Mouse (Mus musculus) brain, embryonic 14.5 days (tissue): ENCODE data around the gene Usp20. TPM values are rescaled to one million over a fixed set of nuclear protein-coding genes. Genes with fewer than 3 reads are reported as not detected.
A peak's percentile ranks its signal among the peaks of the same experiment; 100 is the strongest.
"Not testable (repeated sequence)": the region's sequence is repeated elsewhere in the genome, so short reads cannot be mapped to it uniquely, and the experiment has no call there.

Source experiments
- DNase-seq: peaks from one replicate; pipeline ENCODE4 v3.0.0-alpha.2; 2011; ENCODE audit warnings: low read depth
- CTCF ChIP-seq: fragments of 200-500 bp; IDR thresholded peaks from 2 replicates; pipeline ENCODE4 v1.5.1; 2012; ENCODE audit warnings: inconsistent platforms, mild to moderate bottlenecking, moderate library complexity, borderline replicate concordance; ENCODE audit not compliant: insufficient read depth, insufficient read length; ENCODE audit errors: extremely low read depth
- POLR2A ChIP-seq: fragments of 200-500 bp; IDR thresholded peaks from 2 replicates; pipeline ENCODE4 v1.6.1; 2012; ENCODE audit warnings: mild to moderate bottlenecking, inconsistent platforms, borderline replicate concordance; ENCODE audit not compliant: poor library complexity, insufficient read depth, insufficient read length, severe bottlenecking; ENCODE audit errors: extremely low read depth
- polyA plus RNA-seq: library from polyadenylated mRNA; depleted of rRNA; stranded (reverse); fragments of >200 nt; gene quantifications from 2 replicates; pipeline ENCODE4 v1.2.3, GENCODE M21; 2012; rRNA removed

The Usp20 gene
- 41.8 and 42.5 TPM in 2 replicates for polyA plus RNA-seq

DNA sequence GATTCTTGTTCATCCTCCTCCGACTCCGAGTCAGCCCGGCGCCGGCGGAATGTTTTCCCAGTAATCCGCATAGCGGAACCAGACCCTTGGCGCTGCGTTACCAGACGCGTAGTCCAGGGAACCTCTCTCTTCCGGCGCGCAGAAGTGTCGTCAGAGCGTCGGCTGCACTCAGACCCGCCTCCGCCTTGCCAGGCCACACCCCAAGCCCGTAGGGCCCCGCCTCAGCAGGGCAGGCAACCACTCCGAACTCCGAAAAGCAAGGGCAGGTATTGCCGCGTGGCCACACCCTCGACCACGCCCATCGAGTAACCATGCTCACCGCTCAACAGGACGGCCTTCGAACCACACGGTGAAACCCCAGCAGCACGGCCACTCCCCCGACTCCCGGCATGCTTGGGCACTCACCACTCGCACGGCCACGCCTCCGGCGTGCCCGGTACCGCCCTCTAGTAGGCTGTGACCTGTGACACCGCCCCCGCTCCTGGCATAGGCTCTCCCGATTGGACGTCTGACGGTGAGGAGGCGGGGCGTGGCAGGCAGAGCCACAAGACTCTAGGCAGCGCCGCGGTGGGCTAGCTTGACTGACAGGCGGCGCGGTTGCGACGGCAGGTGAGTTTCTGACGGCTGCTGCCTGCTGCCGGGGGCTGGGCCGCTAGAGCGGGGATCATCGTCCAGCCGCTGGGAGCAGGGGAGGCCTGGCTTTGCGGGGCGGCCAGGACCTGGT, at the start of gene Usp20, which contains the start of gene BC005624:
TSS of gene Usp20 (plus strand) at position 490 of the 724 bp plus-strand sequence.
TSS of gene BC005624 (minus strand) at position 412 of the 724 bp plus-strand sequence.
- DNase-seq: peak; percentile 100
- TF ChIP-seq CTCF (no peak), POLR2A (peak; percentile 55; the same call in 1 of the 2 replicates)

GRCm38 (mm10) chr2:30933032-30933431, 49.0 kb upstream of the Usp20 start:
- DNase-seq: no peak
- TF ChIP-seq CTCF: no peak
- no peak for TF ChIP-seq POLR2A

DNA sequence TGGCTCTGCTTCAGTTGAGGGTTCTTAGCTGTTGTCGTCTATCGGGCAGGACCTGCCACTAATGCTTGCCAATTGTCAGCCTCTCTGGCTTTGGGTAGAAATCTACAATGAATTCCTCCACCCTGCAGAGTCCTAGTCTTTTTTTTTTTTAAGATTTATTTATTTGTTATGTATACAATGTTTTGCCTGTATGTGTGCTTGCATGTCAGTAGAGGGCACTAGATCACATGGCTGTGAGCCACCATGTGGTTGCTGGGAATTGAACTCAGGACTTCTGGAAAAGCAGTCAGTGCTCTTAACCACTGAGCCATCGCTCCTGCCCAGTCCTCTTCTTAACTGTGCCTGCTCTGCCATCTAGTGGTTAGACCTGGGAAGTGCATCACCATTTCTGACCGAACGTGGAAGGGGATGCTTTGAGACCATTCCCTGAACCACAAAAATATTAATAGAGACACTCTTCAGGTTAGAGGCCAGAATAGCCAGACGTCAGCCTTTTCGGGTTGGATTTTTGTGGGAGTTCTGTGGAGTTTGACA, 48.1 kb upstream of the Usp20 start:
- TF ChIP-seq POLR2A (no peak), CTCF (peak; percentile 81)
- DNase-seq: peak; percentile 82

DNA sequence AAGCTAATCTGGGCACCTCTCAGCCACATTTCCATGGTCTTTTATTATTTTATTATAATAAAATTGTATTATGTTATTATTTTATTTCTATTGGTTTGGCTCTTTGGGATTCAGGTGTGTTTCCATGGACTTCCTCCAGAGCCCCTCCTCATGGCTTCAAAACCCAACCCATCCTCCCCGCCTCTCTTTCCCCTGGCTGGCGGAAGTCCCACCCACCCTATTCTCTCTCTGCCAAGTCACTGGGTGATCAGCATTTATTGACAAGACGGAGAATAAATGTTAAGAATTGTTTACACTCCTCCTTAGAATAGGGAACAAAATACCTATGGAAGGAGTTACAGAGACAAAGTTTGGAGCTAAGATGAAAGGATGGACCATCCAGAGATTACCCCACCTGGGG, 45.3 kb upstream of the Usp20 start:
- TF ChIP-seq CTCF (no peak), POLR2A (no peak)
- DNase-seq: no peak

GRCm38 (mm10) chr2:30937731-30938130, 44.3 kb upstream of the Usp20 start:
- TF ChIP-seq CTCF: no peak
- TF ChIP-seq POLR2A: no peak
- no peak for DNase-seq

DNA sequence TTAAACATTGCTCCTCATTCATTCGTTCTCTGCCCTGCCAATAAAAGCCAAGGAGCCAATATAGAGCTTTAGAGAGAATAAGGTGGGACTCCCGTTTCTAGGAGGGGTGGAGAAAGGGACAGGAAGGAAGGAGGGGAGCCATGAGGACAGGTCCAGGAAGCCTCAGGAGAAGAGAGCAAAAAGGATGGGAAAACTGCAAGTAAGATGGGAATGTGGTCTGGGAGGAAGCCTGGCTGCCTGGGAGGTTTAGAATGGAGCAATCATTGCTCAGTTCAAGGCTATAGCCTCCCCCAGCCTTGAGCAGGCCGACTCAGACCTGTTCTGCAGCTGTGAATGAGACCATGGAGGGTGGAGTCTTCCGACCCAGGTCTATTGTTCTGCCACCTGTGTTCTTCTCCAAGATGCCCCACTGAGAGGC, 43.5 kb upstream of the Usp20 start:
- DNase-seq: no peak
- TF ChIP-seq CTCF (no peak), POLR2A (no peak)

GRCm38 (mm10) chr2:30941586-30941985, 40.5 kb upstream of the Usp20 start:
- no peak for DNase-seq
- TF ChIP-seq CTCF: no peak
- no peak for TF ChIP-seq POLR2A

DNA sequence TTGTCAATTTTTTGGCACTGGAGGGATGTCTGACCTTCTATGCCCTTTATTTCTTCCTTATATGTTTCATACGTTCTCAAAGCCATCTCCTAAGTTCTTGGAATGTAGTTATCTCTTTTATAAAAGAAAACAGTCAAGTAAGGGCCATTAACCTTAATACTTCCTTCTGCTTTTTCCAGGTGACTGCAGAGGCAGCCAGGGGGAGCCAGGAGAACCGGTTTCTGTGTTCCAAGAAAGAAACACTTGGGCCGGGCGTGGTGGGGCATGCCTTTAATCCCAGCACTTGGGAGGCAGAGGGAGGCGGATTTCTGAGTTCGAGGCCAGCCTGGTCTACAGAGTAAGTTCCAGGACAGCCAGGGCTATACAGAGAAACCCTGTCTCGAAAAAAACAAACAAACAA, 40.0 kb upstream of the Usp20 start:
- not testable (repeated sequence) for DNase-seq

DNA sequence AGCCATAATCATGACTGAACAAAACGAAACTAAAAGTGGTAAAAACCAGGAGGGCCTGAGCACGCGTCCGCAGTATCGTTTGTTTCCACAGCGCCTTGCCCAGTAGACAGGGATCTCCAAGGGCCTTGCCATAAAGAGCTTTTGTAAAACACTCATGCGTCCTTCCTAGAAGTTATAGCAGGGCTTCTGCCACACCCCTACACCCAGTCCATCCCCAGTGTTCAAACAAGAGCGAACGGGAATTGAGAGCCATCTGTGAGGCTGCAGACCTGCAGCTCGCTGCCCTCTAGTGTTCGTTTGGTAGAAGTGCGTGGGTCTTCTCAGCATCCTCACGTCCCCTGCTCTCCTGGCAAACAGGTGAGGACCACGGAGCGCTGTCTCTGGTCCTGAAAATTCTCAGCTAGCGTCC, 39.5 kb upstream of the Usp20 start:
- DNase-seq: peak; percentile 88
- TF ChIP-seq CTCF (peak; percentile 96), POLR2A (no peak)

DNA sequence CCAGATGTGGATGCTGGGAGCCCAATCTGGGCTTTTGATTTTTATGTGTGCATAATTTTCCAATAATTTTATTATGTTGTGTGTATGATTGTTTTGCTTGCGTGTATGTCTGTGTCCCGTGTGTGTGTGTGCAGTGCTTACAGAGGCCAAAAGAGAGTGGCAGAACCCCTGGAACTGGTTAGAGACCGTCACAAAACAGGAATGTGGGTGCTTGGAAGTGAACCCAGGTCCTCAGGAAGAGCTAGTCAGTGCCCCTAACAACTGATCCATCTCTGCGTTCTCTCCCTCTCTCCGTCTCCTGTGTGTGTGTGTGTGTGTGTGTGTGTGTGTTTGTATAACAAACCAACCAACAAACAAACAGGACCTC, 29.6 kb upstream of the Usp20 start:
- TF ChIP-seq CTCF (no peak), POLR2A (no peak)
- DNase-seq: no peak

DNA sequence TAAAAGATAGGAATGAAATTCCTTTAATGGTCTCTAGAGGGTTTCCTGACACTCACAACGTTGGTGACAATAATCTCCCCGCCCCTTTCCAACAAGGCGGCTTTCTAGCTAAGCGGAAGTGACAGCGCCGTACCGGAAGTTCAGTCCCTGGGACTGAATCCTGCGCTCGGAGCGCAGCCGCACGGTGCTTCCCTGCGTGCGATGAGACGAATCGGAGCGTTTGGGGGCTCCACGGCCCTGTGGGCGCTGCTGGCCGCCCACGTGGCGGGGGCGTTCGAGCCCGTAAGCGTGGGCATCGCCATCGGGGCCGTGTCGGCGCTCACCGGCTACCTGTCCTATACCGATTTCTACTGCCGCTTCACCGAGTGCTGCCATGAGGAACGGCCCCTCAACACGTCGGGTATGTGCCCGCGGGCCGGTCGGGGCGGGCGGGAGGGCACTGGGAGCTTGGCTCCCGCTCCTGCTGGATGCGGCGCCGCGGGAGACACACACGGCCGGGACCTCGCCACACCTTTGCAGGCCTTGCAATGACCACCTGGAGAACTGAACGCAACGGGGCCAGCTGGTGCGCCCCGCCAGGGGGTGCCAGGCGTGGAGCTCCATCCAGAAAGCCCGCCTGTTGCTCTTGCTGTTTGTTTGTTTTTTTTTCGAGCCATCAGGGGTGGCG, 29.1 kb upstream of the Usp20 start, which contains the start of gene Tor1b:
TSS of gene Tor1b (plus strand) at position 136 of the 667 bp plus-strand sequence.
- TF ChIP-seq CTCF (peak; percentile 31; the same call in 1 of the 2 replicates), POLR2A (peak; percentile 92)

DNA sequence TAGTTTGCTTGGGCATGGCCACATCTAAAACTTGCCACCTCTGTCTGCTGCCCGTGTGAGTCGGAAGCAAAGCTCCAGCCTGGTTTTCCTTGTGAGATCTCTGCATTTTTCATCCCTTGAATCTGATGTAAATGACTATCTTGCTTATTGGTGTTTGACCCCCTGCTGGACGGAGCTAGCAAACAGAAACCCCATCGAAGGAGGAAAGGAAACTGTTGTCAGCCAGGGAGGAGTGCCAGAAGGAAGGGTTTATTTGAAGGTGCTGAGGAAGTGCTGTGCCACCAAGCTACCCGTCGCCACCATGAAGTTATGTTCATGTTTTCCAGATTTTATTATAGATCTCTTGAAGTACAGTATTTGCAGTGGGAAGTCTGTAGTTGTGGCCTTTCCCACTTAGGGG, 27.3 kb upstream of the Usp20 start:
- DNase-seq: no peak
- TF ChIP-seq POLR2A: no peak

More for the DNA sequence above, 29.1 kb upstream of the Usp20 start, which contains the start of gene Tor1b:
- peak; percentile 97 for DNase-seq

GRCm38 (mm10) chr2:30957511-30957910, 24.6 kb upstream of the Usp20 start:
- TF ChIP-seq CTCF: no peak
- no peak for TF ChIP-seq POLR2A
- no peak for DNase-seq
